Mouse (Mus musculus) gonadal fat pad, adult 2 months (tissue): ENCODE data around the gene Notch2. TPM values are rescaled to one million over a fixed set of nuclear protein-coding genes. Genes with fewer than 3 reads are reported as not detected.

Experiments
- DNase-seq: peaks from one replicate; pipeline ENCODE4 v3.0.0-alpha.2; 2012; ENCODE audit warnings: low read depth
- polyA plus RNA-seq: library from polyadenylated mRNA; depleted of rRNA; stranded (reverse); fragments of >200 nt; gene quantifications from 2 replicates; pipeline ENCODE4 v1.2.3, GENCODE M21; 2012; rRNA removed

Notch2 gene
- polyA plus RNA-seq, 1 experiment: 26.6 TPM

GRCm38 (mm10) chr3:98151016-98151415 lies 137.7 kb downstream of the Notch2 start:
- DNase-seq: no peak

- no peak for DNase-seq
These were observed 140.1 kb downstream of the Notch2 start for GRCm38 (mm10) chr3:98153460-98153859.

GRCm38 (mm10) chr3:98156158-98156557 lies 142.8 kb downstream of the Notch2 start:
- DNase-seq: no peak

- DNase-seq: no peak
These were observed 143.7 kb downstream of the Notch2 start for GRCm38 (mm10) chr3:98157073-98157472.

GRCm38 (mm10) chr3:98157585-98157984 lies 144.3 kb downstream of the Notch2 start:
- DNase-seq: no peak

GRCm38 (mm10) chr3:98158646-98159045 lies 145.3 kb downstream of the Notch2 start:
- no peak for DNase-seq

GRCm38 (mm10) chr3:98159289-98159688 lies 146.0 kb downstream of the Notch2 start:
- DNase-seq: no peak

GRCm38 (mm10) chr3:98160330-98160729 lies 147.0 kb downstream of the Notch2 start, which contains the start of gene Adam30:
Gene Adam30, plus strand, starts transcription at chr3:98160630.
- DNase-seq: no peak

GRCm38 (mm10) chr3:98178340-98178739 lies 165.0 kb downstream of the Notch2 start:
- DNase-seq: no peak

- DNase-seq: no peak
These were observed 167.5 kb downstream of the Notch2 start for GRCm38 (mm10) chr3:98180805-98181204.

GRCm38 (mm10) chr3:98185163-98185714 lies 171.9 kb downstream of the Notch2 start:
- no peak for DNase-seq

GRCm38 (mm10) chr3:98187777-98188176 lies 174.4 kb downstream of the Notch2 start:
- DNase-seq: no peak

- DNase-seq: no peak
These were observed 184.6 kb downstream of the Notch2 start for GRCm38 (mm10) chr3:98197711-98198532.

GRCm38 (mm10) chr3:98199747-98200146 lies 186.4 kb downstream of the Notch2 start:
- DNase-seq: no peak

Other genes with a start within 250 kb of the Notch2 start
- gene Pde4dip, start 124.8 kb upstream of the Notch2 start, polyA plus RNA-seq: 38.0 and 39.3 TPM in 2 replicates
- gene Sec22b, start 112.3 kb upstream of the Notch2 start, polyA plus RNA-seq: 45.5 and 47.6 TPM in 2 replicates
- gene Adam30, start 147.1 kb downstream of the Notch2 start, polyA plus RNA-seq: 0.19 and 0.23 TPM in 2 replicates
- gene Reg4, start 208.6 kb downstream of the Notch2 start, polyA plus RNA-seq: 0.13 TPM in 1 of 2 replicates, not detected in the other